Mouse (Mus musculus) spleen, adult 2 months (tissue): ENCODE measurements around the gene B3glct.

Experiments used
- CTCF ChIP-seq: fragments of 200-500 bp; IDR thresholded peaks from 2 replicates; pipeline ENCODE4 v1.5.1; 2011; ENCODE audit warnings: mild to moderate bottlenecking, inconsistent platforms; ENCODE audit not compliant: insufficient read depth, insufficient read length, insufficient replicate concordance; ENCODE audit errors: extremely low read depth
- POLR2A ChIP-seq: fragments of 200-500 bp; IDR thresholded peaks from 2 replicates; pipeline ENCODE4 v1.6.1; 2011; ENCODE audit warnings: low read depth, low read length, inconsistent platforms

- no peak for TF ChIP-seq POLR2A
- TF ChIP-seq CTCF = no peak
These were observed 62.1 kb downstream of the B3glct start for GRCm38 (mm10) chr5:149740145-149740544.
